ENCODE assay signal across 8 mouse cellular contexts in genomic region chr11:121228129-121229017, GRCm38 (mm10). TPM values are rescaled to one million over a fixed set of nuclear protein-coding genes. Genes with fewer than 3 reads are reported as not detected.
DNase-seq lines count a peak whose midpoint lies in the region; ATAC-seq and TF ChIP-seq lines count a peak whose summit lies in the region.

No protein-coding gene starts in this region.

- no peak for TF ChIP-seq POLR2A in kidney, adult 2 months (IDR thresholded peaks at IDR 0.05; ENCODE audit: low read depth, low read length)

- no peaks in the 10 kb centered on the region for H3K9me3 ChIP-seq in hindbrain, embryonic 16.5 days (ENCODE audit: control insufficient read depth, low read length)

- peak overlapping the region; percentile 90 for H3K4me2 ChIP-seq in hindbrain, embryonic 16.5 days (ENCODE audit: low read length)

- 0 out of 2 replicates have a peak, but pooled peaks have one; percentile 7 for ATAC-seq in hindbrain, embryonic 16.5 days
- peak; percentile 62 for ATAC-seq in megakaryocyte, adult 5-6 weeks (ENCODE audit: poor library complexity, severe bottlenecking)

- no peaks in the 10 kb centered on the region for H3K27me3 ChIP-seq in kidney, adult 2 months (replicated peaks; ENCODE audit: control insufficient read depth, insufficient read depth, low read length)
- H3K27me3 ChIP-seq in hindbrain, embryonic 16.5 days (replicated peaks; ENCODE audit: control insufficient read depth, insufficient read depth, low read length) = no peaks in the 10 kb centered on the region

- peak overlapping the region; percentile 79 for H3K4me3 ChIP-seq in kidney, adult 2 months (ENCODE audit: insufficient read depth, low read depth, low read length)
- H3K4me3 ChIP-seq in hindbrain, embryonic 16.5 days (ENCODE audit: low read length) = peak overlapping the region; percentile 74

- peaks cover 15% of the 10 kb centered on the region; the same call in 1 of the 2 replicates for H3K4me1 ChIP-seq in kidney, adult 2 months (ENCODE audit: control insufficient read depth, insufficient read depth, low read length)
- H3K4me1 ChIP-seq in hindbrain, embryonic 16.5 days (ENCODE audit: control insufficient read depth, insufficient read depth, low read depth, low read length) = peaks cover 17% of the 10 kb centered on the region

- H3K9ac ChIP-seq in hindbrain, embryonic 16.5 days (ENCODE audit: low read depth, low read length) = peak overlapping the region; percentile 74

- WGBS in kidney, adult 2 months = 12% methylated on average over 21 of the region's 21 CpGs
- 25% methylated on average over 21 of the region's 21 CpGs for WGBS in hindbrain, embryonic 16.5 days

- H3K36me3 ChIP-seq in kidney, adult 2 months (ENCODE audit: control insufficient read depth, insufficient read depth, low read length) = no peaks in the 10 kb centered on the region
- peaks cover 13% of the 10 kb centered on the region for H3K36me3 ChIP-seq in hindbrain, embryonic 16.5 days (ENCODE audit: control insufficient read depth, insufficient read depth, low read length)

- peak overlapping the region; percentile 83 for H3K27ac ChIP-seq in kidney, adult 2 months (ENCODE audit: insufficient read depth, low read depth, low read length)
- H3K27ac ChIP-seq in hindbrain, embryonic 16.5 days (ENCODE audit: low read depth, low read length) = peak overlapping the region; percentile 55

- no peak for DNase-seq in kidney, adult 2 months
- no peak for DNase-seq in kidney, adult 18-20 months
- DNase-seq in c-Kit-positive CD71-negative TER-119-negative erythroid progenitor cells, embryonic 14.5 days (ENCODE audit: low read depth) = peak; percentile 59
- DNase-seq in thymus, postnatal 25 days = peak; percentile 25
- no peak for DNase-seq in right cerebral cortex, postnatal 4 days
- no peak for DNase-seq in layer of hippocampus, postnatal 14 days (ENCODE audit: low spot score in 2 of 2)

- TF ChIP-seq CTCF in kidney, adult 2 months (conservative IDR thresholded peaks at IDR 0.05; ENCODE audit: insufficient read depth, insufficient read length, low read depth, low read length) = no peak

RNA-seq across cellular contexts. Expression of gene Cybc1, which starts 0.7 kb away (rescaled TPM):
- 13.7 and 15.3 TPM in 2 replicates for polyA plus RNA-seq in kidney, adult 2 months (2012; rRNA removed)
- 36.8 and 41.0 TPM in 2 replicates for polyA plus RNA-seq in hindbrain, embryonic 16.5 days (2015; fragmentation: Nextera tagmentation; extraction: Ambion mirVana)
- total RNA-seq in megakaryocyte, adult 5-6 weeks (2015) = 65.8 and 70.5 TPM in 2 replicates
- 59.2 and 71.8 TPM in 2 replicates for total RNA-seq in megakaryocyte, adult 5-6 weeks (2017)
- total RNA-seq in layer of hippocampus, postnatal 14 days (2021) = 10 to 100 TPM; 27.7 to 32.7 TPM

RNA-seq across cellular contexts. Expression of gene Narf, which starts 8.7 kb away (rescaled TPM):
- polyA plus RNA-seq in kidney, adult 2 months (2012; rRNA removed) = 41.8 and 54.1 TPM in 2 replicates
- polyA plus RNA-seq in hindbrain, embryonic 16.5 days (2015; fragmentation: Nextera tagmentation; extraction: Ambion mirVana) = 85.9 and 89.8 TPM in 2 replicates
- total RNA-seq in megakaryocyte, adult 5-6 weeks (2015) = 16.9 and 18.3 TPM in 2 replicates
- total RNA-seq in megakaryocyte, adult 5-6 weeks (2017) = 32.1 and 35.8 TPM in 2 replicates
- 10 to 100 TPM; 73.5 to 75.5 TPM for total RNA-seq in layer of hippocampus, postnatal 14 days (2021)

RNA-seq across cellular contexts. Expression of gene Ogfod3, which starts 23.9 kb away (rescaled TPM):
- polyA plus RNA-seq in kidney, adult 2 months (2012; rRNA removed) = 25.4 and 27.4 TPM in 2 replicates
- 32.7 and 33.3 TPM in 2 replicates for polyA plus RNA-seq in hindbrain, embryonic 16.5 days (2015; fragmentation: Nextera tagmentation; extraction: Ambion mirVana)
- total RNA-seq in megakaryocyte, adult 5-6 weeks (2015) = 7.0 and 11.7 TPM in 2 replicates
- 2.0 and 5.5 TPM in 2 replicates for total RNA-seq in megakaryocyte, adult 5-6 weeks (2017)
- total RNA-seq in layer of hippocampus, postnatal 14 days (2021) = 1 to 10 TPM; 6.2 to 9.6 TPM

RNA-seq across cellular contexts. Expression of gene Hexdc, which starts 24.1 kb away (rescaled TPM):
- polyA plus RNA-seq in kidney, adult 2 months (2012; rRNA removed) = 18.3 and 23.6 TPM in 2 replicates
- polyA plus RNA-seq in hindbrain, embryonic 16.5 days (2015; fragmentation: Nextera tagmentation; extraction: Ambion mirVana) = 31.4 and 37.9 TPM in 2 replicates
- 1.5 and 3.1 TPM in 2 replicates for total RNA-seq in megakaryocyte, adult 5-6 weeks (2015)
- total RNA-seq in megakaryocyte, adult 5-6 weeks (2017) = 3.6 and 3.9 TPM in 2 replicates
- 10 to 100 TPM; 28.3 to 31.3 TPM for total RNA-seq in layer of hippocampus, postnatal 14 days (2021)

RNA-seq across cellular contexts. Expression of gene Foxk2, which starts 31.4 kb away (rescaled TPM):
- polyA plus RNA-seq in kidney, adult 2 months (2012; rRNA removed) = 18.2 and 28.6 TPM in 2 replicates
- 11.6 and 12.5 TPM in 2 replicates for polyA plus RNA-seq in hindbrain, embryonic 16.5 days (2015; fragmentation: Nextera tagmentation; extraction: Ambion mirVana)
- total RNA-seq in megakaryocyte, adult 5-6 weeks (2015) = 16.3 and 17.8 TPM in 2 replicates
- 16.9 and 24.8 TPM in 2 replicates for total RNA-seq in megakaryocyte, adult 5-6 weeks (2017)
- total RNA-seq in layer of hippocampus, postnatal 14 days (2021) = 10 to 100 TPM; 95.9 to 97.3 TPM

Comparison
In these comparisons a context has a peak if more than half of its experiments do, and no peak if none do; other contexts are left out.
1. DNase-seq: peak in c-Kit-positive CD71-negative TER-119-negative erythroid progenitor cells, embryonic 14.5 days (single experiment) and thymus, postnatal 25 days (single experiment); none in kidney, adult 2 months (single experiment), kidney, adult 18-20 months (single experiment), right cerebral cortex, postnatal 4 days (single experiment) and layer of hippocampus, postnatal 14 days (0 of 2).